Mouse (Mus musculus) heart, adult 18-20 months (tissue): ENCODE measurements around the gene Lipc. TPM values are rescaled to one million over a fixed set of nuclear protein-coding genes. Genes with fewer than 3 reads are reported as not detected.

Source experiments
- DNase-seq, 2 experiments: peaks; one replicate each; pipeline ENCODE4 v3.0.0; 2021 to 2022; ENCODE audit warnings: mixed read lengths in 1 of 2
- long read RNA-seq, 2 experiments: library from polyadenylated mRNA; stranded (forward); transcript quantifications; one replicate each; pipeline ENCODE4 v2.0.0; 2021
- total RNA-seq, 2 experiments: library from RNA; stranded (reverse); gene quantifications; 2 replicates each; pipeline ENCODE4 v1.2.3; 2021

Lipc gene
- total RNA-seq: under 1 TPM in 1 of 2 experiments, not detected in 1; 0.15 TPM
- long read RNA-seq, experiment 1: 0 reads
- long read RNA-seq, experiment 2: 0 reads

GRCm38 (mm10) chr9:70952126-70952525, at the start of gene Lipc:
Gene Lipc, minus strand, starts transcription at chr9:70952226.
- no peak for DNase-seq

GRCm38 (mm10) chr9:70999161-70999560, 47.1 kb upstream of the Lipc start:
- DNase-seq: no peak

- DNase-seq: no peak
Measured at GRCm38 (mm10) chr9:70998719-70999118, 46.7 kb upstream of the Lipc start.

- no peak for DNase-seq
Measured at GRCm38 (mm10) chr9:70993326-70993725, 41.3 kb upstream of the Lipc start.

- no peak for DNase-seq
Measured at GRCm38 (mm10) chr9:70991401-70991800, 39.4 kb upstream of the Lipc start.

GRCm38 (mm10) chr9:70987210-70987609, 35.2 kb upstream of the Lipc start:
- no peak for DNase-seq

GRCm38 (mm10) chr9:70982991-70983480, 31.0 kb upstream of the Lipc start:
- DNase-seq: no peak

GRCm38 (mm10) chr9:70981721-70982120, 29.7 kb upstream of the Lipc start:
- no peak for DNase-seq

- DNase-seq: no peak
Measured at GRCm38 (mm10) chr9:70979641-70980040, 27.6 kb upstream of the Lipc start.

GRCm38 (mm10) chr9:70979171-70979570, 27.1 kb upstream of the Lipc start:
- no peak for DNase-seq

GRCm38 (mm10) chr9:70977392-70977791, 25.4 kb upstream of the Lipc start:
- peak in 1 of 2 experiments; percentile 68 for DNase-seq

GRCm38 (mm10) chr9:70975921-70976320, 23.9 kb upstream of the Lipc start:
- no peak for DNase-seq

GRCm38 (mm10) chr9:70973286-70973685, 21.3 kb upstream of the Lipc start:
- DNase-seq: no peak

GRCm38 (mm10) chr9:70969244-70969643, 17.2 kb upstream of the Lipc start:
- DNase-seq: no peak

GRCm38 (mm10) chr9:70965999-70966994, 14.3 kb upstream of the Lipc start:
- DNase-seq: no peak

- no peak for DNase-seq
Measured at GRCm38 (mm10) chr9:70965422-70965821, 13.4 kb upstream of the Lipc start.

- DNase-seq: peak; percentile 36 to 38
Measured at GRCm38 (mm10) chr9:70965011-70965410, 13.0 kb upstream of the Lipc start.

- no peak for DNase-seq
Measured at GRCm38 (mm10) chr9:70963461-70963891, 11.4 kb upstream of the Lipc start.

- DNase-seq: no peak
Measured at GRCm38 (mm10) chr9:70962781-70963455, 10.9 kb upstream of the Lipc start.

GRCm38 (mm10) chr9:70960301-70960700, 8.3 kb upstream of the Lipc start:
- no peak for DNase-seq

GRCm38 (mm10) chr9:70959866-70960265, 7.8 kb upstream of the Lipc start:
- DNase-seq: no peak

GRCm38 (mm10) chr9:70959447-70959846, 7.4 kb upstream of the Lipc start:
- DNase-seq: no peak

GRCm38 (mm10) chr9:70958381-70958780, 6.4 kb upstream of the Lipc start:
- no peak for DNase-seq
